Mouse (Mus musculus) frontal cortex, postnatal 14 days (tissue): ENCODE measurements at regions not wholly inside any gene's neighbourhood (a gene's known extent, or its start where the extent isn't known, plus 50 kb on each side); places are given as distances from the start of the nearest gene placed in this dataset.

Experiments used
- DNase-seq, 2 experiments: peaks; one replicate each; pipeline ENCODE4 v3.0.0; 2022; ENCODE audit warnings: low spot score in 2 of 2

GRCm38 (mm10) chr5:64536393-64537112 is 266.6 kb upstream of the Klf3 start:
- no peak for DNase-seq

- no peak for DNase-seq
These were observed 265.9 kb upstream of the Klf3 start for GRCm38 (mm10) chr5:64537113-64537780.

GRCm38 (mm10) chr5:64541765-64542164 is 261.4 kb upstream of the Klf3 start:
- no peak for DNase-seq

- no peak for DNase-seq
These were observed 247.3 kb upstream of the Klf3 start for GRCm38 (mm10) chr5:64555931-64556330.

GRCm38 (mm10) chr5:64566451-64567390 is 236.5 kb upstream of the Klf3 start:
- no peak for DNase-seq

- no peak for DNase-seq
These were observed 235.4 kb upstream of the Klf3 start for GRCm38 (mm10) chr5:64567813-64568212.

- DNase-seq = no peak
These were observed 234.9 kb upstream of the Klf3 start for GRCm38 (mm10) chr5:64568294-64568693.

GRCm38 (mm10) chr5:64574386-64574785 is 228.8 kb upstream of the Klf3 start:
- no peak for DNase-seq

GRCm38 (mm10) chr5:64575896-64576295 is 227.3 kb upstream of the Klf3 start:
- no peak for DNase-seq

GRCm38 (mm10) chr5:64576426-64577262 is 226.5 kb upstream of the Klf3 start:
- DNase-seq = no peak

- no peak for DNase-seq
These were observed 225.8 kb upstream of the Klf3 start for GRCm38 (mm10) chr5:64577424-64577823.

- DNase-seq = no peak
These were observed 224.7 kb upstream of the Klf3 start for GRCm38 (mm10) chr5:64578536-64578935.

- DNase-seq = no peak
These were observed 224.1 kb upstream of the Klf3 start for GRCm38 (mm10) chr5:64579086-64579485.

- DNase-seq = no peak
These were observed 223.5 kb upstream of the Klf3 start for GRCm38 (mm10) chr5:64579494-64580339.

- DNase-seq = no peak
These were observed 222.9 kb upstream of the Klf3 start for GRCm38 (mm10) chr5:64580340-64580723.

- no peak for DNase-seq
These were observed 222.3 kb upstream of the Klf3 start for GRCm38 (mm10) chr5:64580786-64581445.

GRCm38 (mm10) chr5:64581461-64581860 is 221.7 kb upstream of the Klf3 start:
- no peak for DNase-seq

- no peak for DNase-seq
These were observed 221.2 kb upstream of the Klf3 start for GRCm38 (mm10) chr5:64582031-64582430.

GRCm38 (mm10) chr5:64584308-64584707 is 218.9 kb upstream of the Klf3 start:
- DNase-seq = no peak
